Mouse (Mus musculus) erythroblast, adult 5-6 weeks (primary cell): Measurements from ENCODE around the gene Gucy2g. TPM values are rescaled to one million over a fixed set of nuclear protein-coding genes. Genes with fewer than 3 reads are reported as not detected.
A peak's percentile ranks its signal among the peaks of the same experiment; 100 is the strongest.

ENCODE experiments used
- ATAC-seq: replicated peaks from 2 replicates; pipeline ENCODE4 v1.8.0; 2016; ENCODE audit warnings: moderate number of reproducible peaks, mild to moderate bottlenecking, moderate TSS enrichment, inconsistent platforms; ENCODE audit not compliant: poor library complexity, low FRiP score, severe bottlenecking
- total RNA-seq, 2 experiments: library from RNA; stranded (forward) in 1 of 2; stranded (reverse) in 1 of 2; fragments of 150-400 nt in 1 of 2; fragments of 200-764, 138-1000 nt in 1 of 2; gene quantifications; 2 replicates each; pipeline versions ENCODE4 v1.2.3 to v1.2.4; 2015 to 2017; ENCODE audit warnings: low replicate concordance in 2 of 2

The Gucy2g gene
- total RNA-seq, 2 experiments from 2014 or later, result 0.58 TPM; not detected in 1

GRCm38 (mm10) chr19:55211698-55212097 lies 29.3 kb downstream of the Gucy2g start:
- no peak for ATAC-seq

- ATAC-seq, result no peak
Measured at GRCm38 (mm10) chr19:55209084-55209483, 32.0 kb downstream of the Gucy2g start.

- no peak for ATAC-seq
Measured at GRCm38 (mm10) chr19:55208654-55209053, 32.4 kb downstream of the Gucy2g start.

GRCm38 (mm10) chr19:55207746-55208538 lies 33.1 kb downstream of the Gucy2g start:
- ATAC-seq, result no peak

- ATAC-seq, result no peak
Measured at GRCm38 (mm10) chr19:55207205-55207604, 33.8 kb downstream of the Gucy2g start.

- ATAC-seq, result peak; percentile 71; the same call in 1 of the 2 replicates
Measured at GRCm38 (mm10) chr19:55206482-55207138, 34.4 kb downstream of the Gucy2g start.

GRCm38 (mm10) chr19:55198303-55198702 lies 42.7 kb downstream of the Gucy2g start:
- no peak for ATAC-seq

GRCm38 (mm10) chr19:55195574-55195973 lies 45.5 kb downstream of the Gucy2g start:
- ATAC-seq, result no peak

- ATAC-seq, result no peak
Measured at GRCm38 (mm10) chr19:55194520-55195170, 46.4 kb downstream of the Gucy2g start.

- ATAC-seq, result no peak
Measured at GRCm38 (mm10) chr19:55193717-55194394, 47.2 kb downstream of the Gucy2g start.

GRCm38 (mm10) chr19:55192254-55192945 lies 48.6 kb downstream of the Gucy2g start:
- ATAC-seq, result no peak

- ATAC-seq, result no peak
Measured at GRCm38 (mm10) chr19:55191596-55191995, 49.4 kb downstream of the Gucy2g start.

GRCm38 (mm10) chr19:55190065-55190464 lies 51.0 kb downstream of the Gucy2g start:
- no peak for ATAC-seq

GRCm38 (mm10) chr19:55185651-55186050 lies 55.4 kb downstream of the Gucy2g start:
- ATAC-seq, result no peak

GRCm38 (mm10) chr19:55185074-55185473 lies 56.0 kb downstream of the Gucy2g start:
- no peak for ATAC-seq

GRCm38 (mm10) chr19:55184442-55184841 lies 56.6 kb downstream of the Gucy2g start:
- no peak for ATAC-seq

- no peak for ATAC-seq
Measured at GRCm38 (mm10) chr19:55180433-55180832, 60.6 kb downstream of the Gucy2g start, which contains the start of gene Tectb. TSS of gene Tectb (plus strand) at chr19:55180733.

- ATAC-seq, result no peak
Measured at GRCm38 (mm10) chr19:55177143-55177542, 63.9 kb downstream of the Gucy2g start.

- no peak for ATAC-seq
Measured at GRCm38 (mm10) chr19:55171585-55171984, 69.5 kb downstream of the Gucy2g start.

- ATAC-seq, result no peak
Measured at GRCm38 (mm10) chr19:55170399-55170798, 70.6 kb downstream of the Gucy2g start.
